Mouse (Mus musculus) MEL (cell line): Measurements from ENCODE around the gene Psd4.

Experiments
- CTCF ChIP-seq, 3 experiments: IDR thresholded peaks in 2 of 3; conservative IDR thresholded peaks in 1 of 3; 2 replicates each; pipeline ENCODE4 v1.5.1; 2011 to 2012; ENCODE audit warnings: low read length in 3 of 3, low read depth in 2 of 3, mild to moderate bottlenecking in 2 of 3, improper control_type of control experiment in 1 of 3, inconsistent platforms in 1 of 3, mixed read lengths in 1 of 3, moderate library complexity in 1 of 3; ENCODE audit not compliant: control insufficient read depth in 1 of 3, insufficient read depth in 1 of 3, poor library complexity in 1 of 3, severe bottlenecking in 1 of 3
- EP300 ChIP-seq, 2 experiments: IDR thresholded peaks; 2 replicates each; pipeline ENCODE4 v1.6.1; 2011; ENCODE audit warnings: improper control_type of control experiment in 2 of 2, low read length in 2 of 2, low read depth in 1 of 2, mild to moderate bottlenecking in 1 of 2
- ETS1 ChIP-seq: IDR thresholded peaks from 2 replicates; pipeline ENCODE4 v1.6.1; 2012; ENCODE audit warnings: low read depth, mild to moderate bottlenecking, inconsistent platforms, low read length, improper control_type of control experiment, moderate library complexity
- JUND ChIP-seq: IDR thresholded peaks from 2 replicates; pipeline ENCODE4 v1.6.1; 2011; ENCODE audit warnings: low read depth, mild to moderate bottlenecking, improper control_type of control experiment, low read length
- POLR2A ChIP-seq, 2 experiments: IDR thresholded peaks; 2 replicates each; pipeline ENCODE4 v1.6.1; 2011 to 2012; ENCODE audit warnings: low read length in 2 of 2, mild to moderate bottlenecking in 2 of 2, control low read depth in 1 of 2, improper control_type of control experiment in 1 of 2, low read depth in 1 of 2, moderate library complexity in 1 of 2; ENCODE audit not compliant: control insufficient read depth in 1 of 2, insufficient read depth in 1 of 2, poor library complexity in 1 of 2
- TAL1 ChIP-seq: IDR thresholded peaks from 2 replicates; pipeline ENCODE4 v1.6.1; 2012; ENCODE audit warnings: mild to moderate bottlenecking, inconsistent platforms, low read length, moderate library complexity, mixed read lengths
- TCF12 ChIP-seq: IDR thresholded peaks from 2 replicates; pipeline ENCODE4 v1.6.1; 2014; ENCODE audit warnings: low read depth, mild to moderate bottlenecking, inconsistent platforms, low read length, improper control_type of control experiment, moderate library complexity
- USF2 ChIP-seq, 2 experiments: IDR thresholded peaks; 2 replicates each; pipeline ENCODE4 v1.6.1; 2011 to 2012; ENCODE audit warnings: improper control_type of control experiment in 2 of 2, low read length in 2 of 2, borderline replicate concordance in 1 of 2, inconsistent platforms in 1 of 2, low read depth in 1 of 2, mild to moderate bottlenecking in 1 of 2; ENCODE audit not compliant: insufficient read depth in 1 of 2
- ZNF384 ChIP-seq: IDR thresholded peaks from 2 replicates; pipeline ENCODE4 v1.6.1; 2012; ENCODE audit warnings: low read depth, mild to moderate bottlenecking, inconsistent platforms, low read length, improper control_type of control experiment

- TF ChIP-seq EP300 (IDR thresholded peaks at IDR 0.05; ENCODE audit: low read depth in 1 of 2, low read length in 2 of 2) (no peak), CTCF (IDR thresholded peaks at IDR 0.05 in 2 of 3, conservative IDR thresholded peaks at IDR 0.05 in 1 of 3; ENCODE audit: control insufficient read depth in 1 of 3, insufficient read depth in 1 of 3, low read depth in 2 of 3, low read length in 3 of 3, poor library complexity in 1 of 3, severe bottlenecking in 1 of 3) (no peak), TAL1 (no peak), ETS1 (no peak), JUND (no peak), USF2 (IDR thresholded peaks at IDR 0.05; ENCODE audit: borderline replicate concordance in 1 of 2, insufficient read depth in 1 of 2, low read depth in 1 of 2, low read length in 2 of 2) (no peak), ZNF384 (no peak), POLR2A (IDR thresholded peaks at IDR 0.05; ENCODE audit: control insufficient read depth in 1 of 2, insufficient read depth in 1 of 2, low read depth in 1 of 2, low read length in 2 of 2, poor library complexity in 1 of 2) (no peak), TCF12 (no peak)
These were observed 87.1 kb downstream of the Psd4 start for GRCm38 (mm10) chr2:24454429-24455011.
